Mouse (Mus musculus) adrenal gland, postnatal 25 days (tissue): ENCODE measurements around the gene Metrn. TPM values are rescaled to one million over a fixed set of nuclear protein-coding genes. Genes with fewer than 3 reads are reported as not detected.

Experiments used
- DNase-seq: peaks from one replicate; pipeline ENCODE4 v3.0.0; 2021; ENCODE audit warnings: mixed read lengths
- total RNA-seq: library from RNA; stranded (reverse); gene quantifications from 2 replicates; pipeline ENCODE4 v1.2.3, GENCODE M21; 2021

Gene Metrn
- total RNA-seq, 1 experiment from 2014 or later = 25.5 TPM

- no peak for DNase-seq
These were observed 9.6 kb upstream of the Metrn start for GRCm38 (mm10) chr17:25806507-25806906.

DNA sequence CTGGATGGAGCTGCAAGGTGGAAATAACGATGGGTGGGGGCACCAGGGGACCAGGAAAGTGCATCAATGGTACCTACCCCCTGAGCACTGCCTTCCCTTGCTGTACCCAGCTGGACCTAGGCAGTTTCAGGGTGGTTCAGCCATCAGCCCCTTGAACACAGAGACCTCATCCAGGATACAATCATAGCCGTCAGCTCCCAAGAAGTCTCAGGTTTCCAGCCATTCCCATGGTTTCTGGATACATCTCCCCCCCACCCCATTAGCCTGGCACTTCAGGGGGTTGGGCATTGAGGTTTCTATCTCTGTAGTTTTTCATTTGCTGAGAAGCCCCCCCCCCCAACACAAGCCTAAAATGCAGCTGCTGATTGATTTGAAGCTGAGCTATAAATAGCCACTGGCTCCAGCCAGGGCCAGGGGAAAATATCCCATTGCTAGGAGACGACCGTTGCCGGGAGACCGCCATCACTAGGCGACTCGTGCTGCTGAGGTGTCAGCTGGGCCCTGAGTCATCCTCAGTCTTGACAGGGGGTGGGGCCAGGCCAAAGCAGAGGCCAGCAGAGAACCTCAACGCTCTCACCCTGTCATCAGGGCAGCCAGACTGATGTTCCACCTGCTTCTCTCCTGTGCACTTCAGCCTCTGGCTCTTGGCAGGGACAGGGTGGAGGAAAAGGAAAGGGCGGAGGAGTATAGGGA lies 6.0 kb upstream of the Metrn start:
- peak; percentile 87 for DNase-seq

GRCm38 (mm10) chr17:25801029-25801428 lies 4.1 kb upstream of the Metrn start:
- DNase-seq = no peak

DNA sequence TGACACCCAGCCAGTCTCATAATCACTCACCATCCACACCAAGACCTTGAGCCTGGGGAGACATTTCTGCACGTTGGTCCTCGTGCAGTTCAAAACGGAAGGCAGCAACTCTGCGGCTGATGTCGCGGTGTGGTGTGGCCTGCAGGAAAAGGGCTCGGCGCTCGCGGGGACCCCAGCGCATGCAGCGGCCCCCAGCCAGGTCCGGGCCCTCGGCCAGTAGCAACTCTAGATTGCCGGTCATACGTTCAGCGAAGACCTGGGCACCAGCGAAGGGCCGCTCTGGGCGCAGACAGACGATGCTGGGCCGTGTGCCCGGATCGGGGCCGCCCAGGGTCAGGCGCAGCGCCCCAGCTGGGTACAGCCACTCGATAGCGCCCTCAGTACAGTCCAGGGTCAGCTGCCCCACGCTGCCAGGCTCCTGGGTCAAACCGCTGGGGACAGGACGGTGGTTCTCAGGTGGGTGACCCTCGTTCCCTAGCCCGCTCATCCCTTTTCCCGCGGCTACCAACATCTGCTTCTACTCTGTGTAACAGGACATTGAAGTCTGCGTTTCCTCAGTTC lies 645 bp downstream of the Metrn start:
- DNase-seq = peak; percentile 47

- no peak for DNase-seq
These were observed 1.3 kb downstream of the Metrn start, which contains the start of gene AC134908.4 for GRCm38 (mm10) chr17:25795609-25796092. Gene AC134908.4, minus strand, starts transcription at chr17:25795659.

DNA sequence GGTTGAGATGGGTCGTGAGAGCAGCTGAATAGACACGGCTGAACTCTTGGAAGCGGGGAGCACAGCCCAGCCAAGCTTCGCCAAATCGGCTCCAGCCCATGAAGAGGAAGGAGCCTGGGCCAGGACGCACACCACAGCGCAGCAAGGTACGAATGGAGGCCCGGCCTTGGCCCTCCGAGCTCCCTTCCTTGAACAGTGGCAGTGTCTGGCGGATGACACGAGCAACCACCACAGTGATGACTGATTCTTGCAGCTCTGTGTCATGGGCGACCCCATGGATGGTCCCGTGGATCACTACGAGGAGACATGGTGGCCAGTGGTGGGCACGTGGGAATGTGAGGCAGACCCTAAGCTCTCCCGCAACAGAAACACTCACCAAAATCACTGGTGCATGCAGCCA lies 1.9 kb downstream of the Metrn start:
- no peak for DNase-seq

DNA sequence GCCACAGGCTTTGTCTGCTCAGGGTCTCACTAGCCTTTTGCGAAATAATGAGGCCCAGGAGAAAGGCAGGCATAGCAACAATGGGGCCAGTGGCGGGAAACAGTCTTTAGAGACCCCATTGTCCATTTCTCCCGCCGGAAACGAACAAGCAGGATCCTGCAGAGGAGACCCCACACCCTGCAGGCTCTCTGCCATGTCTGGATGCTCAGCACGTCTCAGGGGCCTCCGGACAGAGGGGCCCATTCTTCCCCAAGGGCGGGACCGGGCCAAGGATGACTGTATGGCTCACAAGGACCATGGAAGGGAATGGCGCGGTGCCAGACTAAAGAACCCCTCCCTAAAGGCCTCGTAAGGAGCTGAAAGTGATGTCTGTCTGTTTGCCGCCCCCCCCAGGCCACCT lies 2.7 kb downstream of the Metrn start:
- no peak for DNase-seq

GRCm38 (mm10) chr17:25792615-25793014 lies 4.3 kb downstream of the Metrn start, which contains the start of gene Fam173a:
Gene Fam173a, minus strand, starts transcription at chr17:25792901.
- peak; percentile 76 for DNase-seq

DNA sequence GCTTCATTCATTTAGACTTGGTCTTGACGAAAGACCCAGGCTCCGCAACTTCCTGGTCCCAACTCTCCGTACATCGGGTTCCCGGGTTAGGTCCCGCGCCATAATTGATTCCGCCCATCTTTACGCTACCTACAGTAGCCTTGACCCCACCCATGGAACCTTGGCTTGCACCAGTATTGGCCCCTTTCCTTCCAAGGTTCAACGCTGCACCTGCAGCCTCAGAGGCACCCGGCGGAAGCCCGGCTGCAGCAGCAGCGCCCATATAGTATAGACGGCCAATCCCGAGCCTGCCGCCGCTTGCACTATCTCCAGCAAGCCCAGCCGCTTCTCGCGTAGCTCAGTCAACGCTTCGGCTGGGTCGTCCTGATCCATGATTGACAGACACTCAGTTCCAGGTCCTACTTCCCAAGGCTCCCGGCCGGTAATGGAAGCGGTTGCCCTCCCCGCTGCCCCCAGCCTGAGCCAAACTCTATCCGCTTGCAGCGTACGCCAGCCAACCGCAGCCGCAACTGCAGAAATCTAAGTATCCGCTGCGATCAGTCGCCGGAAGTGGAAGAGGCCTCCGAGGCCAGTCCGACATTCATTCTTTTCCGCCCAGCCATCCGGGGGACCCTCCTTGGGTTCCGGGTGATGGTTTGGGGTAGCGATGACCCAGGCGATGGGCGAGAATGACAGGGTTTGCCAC lies 5.0 kb downstream of the Metrn start:
- peak; percentile 83 for DNase-seq

DNA sequence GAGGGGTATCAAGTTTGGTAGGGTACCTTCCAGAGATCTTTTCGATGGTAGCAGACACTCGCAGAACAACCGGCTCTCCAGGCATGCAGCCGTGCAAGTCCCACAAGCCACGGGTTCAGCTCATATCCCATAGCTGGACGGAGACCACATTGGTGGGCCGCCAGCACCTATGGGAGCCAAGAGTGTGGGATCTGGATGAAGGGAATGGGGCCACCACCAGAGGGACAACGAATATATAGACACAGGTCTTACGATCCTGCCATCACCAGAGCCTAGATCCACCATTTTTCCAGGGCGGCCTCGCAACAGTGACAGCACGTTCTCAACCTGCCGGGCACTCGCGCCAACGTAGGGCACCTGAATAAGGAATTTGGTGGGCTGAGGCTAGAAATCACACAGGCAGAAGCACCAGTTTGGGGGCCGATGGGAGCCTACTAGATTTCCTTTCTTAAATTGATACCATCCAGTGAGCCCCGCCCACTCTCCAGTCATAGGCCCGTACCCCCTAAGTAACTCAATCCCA lies 5.6 kb downstream of the Metrn start:
- no peak for DNase-seq

GRCm38 (mm10) chr17:25786781-25787504 lies 10.0 kb downstream of the Metrn start:
- no peak for DNase-seq

DNA sequence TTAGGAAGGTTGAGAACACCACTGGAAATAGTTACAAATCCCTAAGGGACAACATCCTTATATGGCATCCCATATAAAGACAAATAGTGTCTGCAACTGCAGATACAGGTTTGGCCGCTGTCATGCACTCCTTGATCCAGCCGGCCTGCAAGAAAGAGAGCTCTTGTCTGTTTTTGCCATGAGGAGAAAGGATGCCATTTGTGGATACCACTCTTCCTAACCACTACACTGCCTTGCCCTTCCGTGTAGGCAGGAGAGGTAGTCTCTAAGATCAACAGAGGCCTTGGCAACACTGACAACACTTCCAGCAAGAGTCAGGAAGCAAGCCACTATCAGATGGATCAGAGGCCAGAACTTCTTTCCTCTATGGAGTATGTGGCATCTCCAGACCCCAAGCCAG lies 10.7 kb downstream of the Metrn start, which contains the start of gene Ccdc78:
Gene Ccdc78 (plus strand): TSS at position 301 of the 400 bp plus-strand sequence.
- no peak for DNase-seq

DNA sequence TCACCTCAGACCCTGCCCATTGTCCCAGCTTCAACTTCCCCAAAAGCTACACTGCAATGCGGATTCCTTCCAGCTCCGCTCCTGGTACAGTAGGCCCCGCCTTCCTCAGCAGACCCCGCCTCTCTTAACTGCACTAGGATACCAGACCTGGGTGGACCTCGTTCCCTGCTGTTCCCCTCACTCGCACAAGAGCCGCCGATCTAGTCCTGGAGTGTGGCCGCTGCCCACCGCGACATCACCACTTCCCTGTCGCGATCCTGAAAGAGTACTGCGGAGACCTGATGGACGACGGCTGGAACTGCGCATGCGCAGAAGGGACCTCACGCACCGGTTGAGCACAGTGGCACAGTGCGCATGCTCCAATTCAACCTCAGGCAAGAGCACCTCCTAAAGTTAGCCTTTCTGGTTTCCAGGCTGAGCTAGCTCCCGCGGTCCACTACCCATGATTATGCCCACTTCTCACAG lies 11.6 kb downstream of the Metrn start, which contains the start of gene Haghl:
Gene Haghl (minus strand): TSS at position 393 of the 465 bp plus-strand sequence.
- DNase-seq = peak; percentile 94

GRCm38 (mm10) chr17:25783861-25784574 lies 12.9 kb downstream of the Metrn start:
- no peak for DNase-seq

DNA sequence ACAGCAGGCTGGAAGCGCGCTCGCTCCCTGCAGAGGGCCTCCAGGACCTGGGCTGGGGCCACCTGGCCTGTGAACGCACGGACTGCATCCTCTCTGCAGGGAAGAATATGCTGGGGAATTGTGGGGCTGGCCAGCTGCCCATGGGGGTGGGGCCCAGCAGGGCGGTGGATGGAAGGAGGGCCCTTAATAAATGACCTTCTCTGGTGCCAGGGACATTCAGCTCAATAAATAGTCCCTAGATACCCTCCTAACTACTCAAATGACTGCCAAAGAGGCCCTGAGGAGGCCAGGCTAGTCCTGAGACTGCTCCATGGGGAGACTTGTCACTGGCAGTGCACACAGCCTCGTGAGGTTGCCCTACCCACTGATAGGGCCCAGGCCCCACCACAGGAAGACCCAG lies 13.8 kb downstream of the Metrn start:
- peak; percentile 72 for DNase-seq

GRCm38 (mm10) chr17:25781339-25781738 lies 15.6 kb downstream of the Metrn start:
- no peak for DNase-seq

- no peak for DNase-seq
These were observed 19.0 kb downstream of the Metrn start for GRCm38 (mm10) chr17:25777948-25778347.

DNA sequence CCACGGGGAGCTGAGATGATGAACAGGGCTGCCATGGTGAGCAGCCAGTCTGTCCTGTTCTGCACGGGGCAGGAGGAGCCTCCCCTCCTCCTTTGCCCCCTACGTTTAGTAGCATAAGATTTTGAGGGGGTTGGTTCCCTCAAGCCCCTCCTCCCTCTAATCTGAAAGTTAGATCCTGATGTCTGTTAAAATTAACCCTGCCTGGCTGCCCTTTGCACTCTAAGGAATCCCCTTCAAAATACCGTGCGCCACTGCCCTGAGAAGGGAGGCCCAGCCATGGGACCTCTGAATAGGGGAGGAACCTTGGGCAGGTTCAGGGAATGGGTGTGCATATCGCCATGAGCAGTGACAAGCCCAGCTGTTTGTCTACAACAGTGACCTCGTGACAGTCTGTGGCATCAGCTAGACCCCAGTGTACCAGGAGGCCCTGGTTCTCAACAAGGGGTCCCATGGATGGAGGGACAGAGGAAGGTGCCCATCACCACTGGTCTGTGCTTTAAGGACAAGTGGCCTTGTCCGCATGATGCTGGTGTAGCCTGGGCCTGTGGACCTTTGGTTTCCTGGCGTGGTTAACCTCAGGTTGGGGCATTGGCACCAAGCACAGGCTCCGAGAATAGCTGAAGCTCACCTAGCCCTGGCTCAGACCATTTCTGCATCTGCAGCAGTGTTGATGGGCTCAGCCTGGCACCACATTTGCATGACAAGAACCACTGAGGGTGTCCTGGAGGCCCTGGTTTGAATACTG lies 21.4 kb downstream of the Metrn start:
- no peak for DNase-seq

GRCm38 (mm10) chr17:25773549-25774120 lies 23.3 kb downstream of the Metrn start, which contains the start of gene Narfl:
Gene Narfl, plus strand, starts transcription at chr17:25773776.
- peak; percentile 96 for DNase-seq

DNA sequence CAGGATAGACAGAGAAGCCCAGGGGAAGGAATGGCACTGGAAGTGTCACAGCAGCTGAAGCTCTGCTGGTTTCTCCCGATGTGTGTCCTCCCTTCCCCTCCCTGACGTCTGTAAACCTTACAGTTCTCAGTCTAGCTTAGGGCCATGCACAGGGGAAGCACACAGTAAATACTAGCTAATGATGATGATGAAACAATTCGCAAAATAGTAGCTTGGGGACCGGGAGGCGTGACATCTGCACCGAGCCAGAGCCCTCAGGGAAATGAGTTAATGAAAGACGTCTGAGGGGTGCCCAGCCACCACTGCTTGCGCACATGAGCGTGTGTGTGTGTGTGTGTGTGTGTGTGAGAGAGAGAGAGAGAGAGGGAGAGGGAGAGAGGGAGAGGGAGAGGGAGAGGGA lies 27.6 kb downstream of the Metrn start:
- no peak for DNase-seq
